Mouse (Mus musculus) E14TG2a.4 (cell line): ENCODE measurements at regions not wholly inside any gene's neighbourhood (a gene's known extent, or its start where the extent isn't known, plus 50 kb on each side); places are given as distances from the start of the nearest gene placed in this dataset.

Source experiments
- CTCF ChIP-seq: conservative IDR thresholded peaks from 2 replicates; pipeline ENCODE4 v1.5.1; 2014; ENCODE audit warnings: low read length
- NANOG ChIP-seq: IDR thresholded peaks from 2 replicates; pipeline ENCODE4 v1.6.1; 2014; ENCODE audit warnings: borderline replicate concordance, low read length, mixed read lengths

DNA sequence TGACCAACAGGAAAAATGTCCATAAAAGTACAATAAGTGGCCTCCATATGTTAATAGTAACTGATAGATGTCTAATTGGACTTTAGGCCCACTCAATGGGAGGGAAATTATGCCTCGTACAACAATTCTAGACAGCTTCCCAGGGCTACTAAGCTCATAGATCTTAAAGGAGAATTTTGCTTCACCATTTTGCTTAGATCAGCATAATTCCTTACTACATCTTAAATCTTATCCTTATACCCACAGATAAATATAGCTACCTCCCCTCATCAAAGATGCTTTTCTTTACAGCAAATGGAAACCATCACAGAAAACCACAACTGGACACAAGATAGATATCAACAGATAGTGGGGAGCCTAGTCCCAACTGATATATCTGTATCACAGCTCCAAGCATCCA is 263.6 kb upstream of the Intu start:
- TF ChIP-seq CTCF (no peak), NANOG (no peak)
